Mouse (Mus musculus) thymus, postnatal 4 days (tissue): Measurements from ENCODE around the gene Mctp1.
"Not testable (repeated sequence)": the region's sequence is repeated elsewhere in the genome, so short reads cannot be mapped to it uniquely, and the experiment has no call there.

Experiments
- DNase-seq: peaks from one replicate; pipeline ENCODE4 v3.0.0; 2021

Gene Mctp1

DNA sequence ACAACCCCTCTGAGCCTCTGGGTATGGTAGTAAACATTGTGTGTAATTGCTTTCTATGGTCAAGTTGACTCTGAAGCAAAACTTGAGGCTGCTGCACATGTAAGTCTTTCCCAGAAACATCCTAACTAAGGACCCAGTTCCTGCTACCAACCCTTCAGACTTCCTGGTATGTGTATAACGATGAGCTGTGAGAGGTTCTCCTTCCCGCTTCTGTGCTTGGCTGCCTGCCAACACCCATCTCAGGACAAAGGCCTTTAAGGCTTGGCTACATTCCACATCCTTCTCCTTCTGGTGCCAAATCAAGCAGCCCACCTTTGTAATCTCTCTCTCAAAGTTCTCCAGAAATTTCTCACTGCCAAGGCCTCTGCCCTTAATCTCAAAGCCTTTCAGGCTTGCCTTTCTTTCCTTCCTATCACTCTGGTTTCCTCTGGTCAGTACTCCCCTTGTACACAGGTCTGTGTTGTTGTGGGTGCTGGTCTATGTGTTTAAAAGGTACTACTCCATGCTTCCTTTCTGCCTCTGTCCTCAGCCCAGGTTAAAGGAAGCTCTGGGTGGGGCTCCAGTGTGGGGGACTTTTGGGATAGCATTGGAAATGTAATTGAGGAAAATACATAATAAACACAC lies 99.9 kb downstream of the Mctp1 start:
- no peak for DNase-seq

DNA sequence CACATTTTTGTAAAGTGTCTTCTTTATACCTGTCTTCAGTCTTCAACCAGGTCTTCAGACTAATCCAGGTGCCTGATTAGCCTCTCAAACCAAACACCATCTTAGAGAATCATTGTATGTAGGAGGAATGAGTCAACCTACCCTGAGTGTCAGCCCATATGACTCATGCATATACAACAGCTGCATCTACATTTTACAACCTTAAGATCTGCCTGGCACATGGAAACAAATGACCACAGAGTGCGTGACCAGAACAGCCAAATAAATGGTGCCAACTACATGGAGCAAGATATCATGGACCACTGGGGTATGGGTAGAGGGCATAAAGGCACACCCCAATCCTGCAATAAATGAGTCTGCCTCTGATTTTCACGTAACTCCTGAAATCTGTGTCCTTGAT lies 131.6 kb downstream of the Mctp1 start:
- no peak for DNase-seq

DNA sequence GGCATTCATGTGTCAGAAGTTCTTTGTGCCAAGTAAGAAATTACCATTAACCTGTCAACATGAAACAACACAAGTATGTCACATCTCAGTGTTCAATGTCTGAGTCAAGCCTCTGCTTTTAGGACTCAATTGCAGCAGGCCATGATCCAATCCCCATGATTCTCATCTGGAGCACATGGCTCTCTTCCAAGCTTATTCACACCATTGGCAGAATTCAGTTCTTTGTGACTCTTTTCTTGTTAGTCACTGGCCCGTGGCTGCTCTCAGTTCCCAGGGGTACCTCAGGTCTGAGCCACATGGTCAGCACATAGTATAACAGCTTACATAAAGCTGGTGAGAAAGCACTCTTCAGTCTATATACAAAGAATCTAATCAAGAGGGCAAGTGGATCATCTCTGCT lies 138.8 kb downstream of the Mctp1 start:
- no peak for DNase-seq

DNA sequence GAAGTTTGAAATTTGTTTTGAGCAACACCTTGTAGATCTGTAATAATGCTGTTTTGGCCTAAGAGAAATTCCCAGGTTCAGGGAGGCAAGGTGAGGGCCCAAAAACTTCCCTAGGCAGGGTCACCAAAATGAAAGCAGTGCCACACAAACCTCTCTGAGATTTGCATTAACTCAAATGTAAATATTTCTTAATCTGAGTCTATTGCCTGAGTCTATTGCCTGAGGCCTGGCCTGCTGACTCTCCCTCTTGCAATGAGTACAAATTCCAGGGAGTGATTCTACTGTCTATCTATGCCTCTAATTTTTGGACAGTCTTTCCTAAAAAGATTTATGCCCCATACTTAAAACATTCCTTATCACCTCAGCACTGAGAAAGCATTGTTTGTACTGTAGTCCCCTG lies 143.0 kb downstream of the Mctp1 start:
- no peak for DNase-seq

DNA sequence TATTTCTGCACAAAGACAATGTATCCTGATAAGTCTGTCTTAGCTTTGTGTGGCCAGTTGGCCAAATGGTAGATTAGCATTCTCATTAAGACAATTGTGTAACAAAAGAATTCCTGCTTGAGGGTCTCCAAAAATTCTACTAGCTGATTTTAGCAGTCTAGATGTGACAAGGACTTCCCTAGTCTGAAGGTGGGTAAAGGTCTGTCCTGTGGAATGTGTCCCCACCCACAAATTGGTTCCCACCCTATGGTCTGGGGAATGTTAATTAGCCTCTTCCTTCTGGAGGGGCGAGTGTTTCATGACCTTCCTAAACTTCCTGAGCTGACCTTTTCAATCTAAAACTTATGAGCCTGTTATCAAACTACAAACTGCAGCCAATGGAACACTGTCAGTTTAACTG lies 143.4 kb downstream of the Mctp1 start:
- no peak for DNase-seq

DNA sequence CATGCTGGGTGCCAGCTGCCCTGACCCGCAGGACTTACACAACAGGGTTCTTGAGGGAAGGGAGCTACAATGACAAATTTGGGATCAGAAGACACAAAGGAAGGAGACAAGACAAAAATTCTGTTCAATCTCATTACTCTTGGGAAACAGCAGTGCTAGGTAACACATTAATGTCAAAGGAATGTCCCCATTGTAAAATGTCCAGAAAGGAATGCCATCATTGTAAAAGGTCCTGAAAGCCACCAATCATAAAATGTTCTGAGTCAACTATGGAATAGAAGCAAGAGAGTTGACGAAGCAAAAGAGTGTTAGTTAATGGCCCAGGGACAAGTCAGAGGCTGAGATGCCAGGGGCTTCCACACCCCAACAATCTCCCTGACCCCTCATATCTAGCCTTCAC lies 145.6 kb downstream of the Mctp1 start:
- no peak for DNase-seq

DNA sequence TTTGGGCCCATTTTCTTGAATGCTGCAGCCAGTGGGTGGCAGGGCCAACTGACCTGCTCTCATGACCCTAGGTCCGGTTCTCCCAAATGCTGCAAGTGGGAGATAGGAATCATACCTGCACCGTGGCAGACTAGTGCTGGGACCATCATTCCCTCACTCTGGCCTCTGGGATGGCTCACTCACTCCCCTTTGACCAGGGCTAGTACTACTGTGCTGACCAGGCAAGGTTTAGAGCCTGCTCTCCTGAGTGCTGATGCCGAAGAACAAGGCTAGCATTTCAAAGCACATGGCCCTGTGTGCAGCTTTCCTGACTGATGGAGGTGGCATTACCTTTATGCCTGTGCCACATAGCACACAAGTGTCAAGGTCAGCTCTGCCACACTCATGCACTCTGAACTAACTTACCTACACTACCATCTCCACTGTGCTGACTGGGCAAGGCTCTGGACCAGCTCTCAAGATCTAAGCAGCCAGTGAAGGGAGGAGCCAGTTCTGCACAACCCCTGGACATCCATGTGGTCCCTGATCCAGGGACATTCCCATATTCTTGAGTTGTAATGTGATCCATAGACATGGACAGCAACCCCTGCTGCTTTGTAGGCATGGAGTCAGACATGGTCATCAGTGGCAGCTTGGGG lies 146.7 kb downstream of the Mctp1 start:
- no peak for DNase-seq

DNA sequence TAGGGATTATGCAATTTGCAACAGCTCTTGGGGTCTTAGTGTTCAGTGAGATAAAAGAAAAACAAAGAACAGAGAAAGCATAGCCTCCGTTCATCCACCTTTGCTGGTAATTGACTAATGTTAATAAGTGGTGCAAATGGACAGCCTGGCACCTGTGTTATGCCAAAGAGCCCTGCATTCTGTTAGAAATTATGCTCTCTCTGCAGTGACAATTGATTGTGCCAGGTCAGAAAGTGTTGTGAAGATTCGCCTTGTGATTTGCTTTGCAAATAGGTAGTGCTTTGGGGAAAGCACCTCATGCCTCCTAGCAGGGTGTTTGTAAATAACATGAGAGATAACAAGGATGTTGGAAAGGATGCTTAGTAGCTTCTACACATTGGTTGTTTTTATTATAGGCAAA lies 163.5 kb downstream of the Mctp1 start:
- no peak for DNase-seq

DNA sequence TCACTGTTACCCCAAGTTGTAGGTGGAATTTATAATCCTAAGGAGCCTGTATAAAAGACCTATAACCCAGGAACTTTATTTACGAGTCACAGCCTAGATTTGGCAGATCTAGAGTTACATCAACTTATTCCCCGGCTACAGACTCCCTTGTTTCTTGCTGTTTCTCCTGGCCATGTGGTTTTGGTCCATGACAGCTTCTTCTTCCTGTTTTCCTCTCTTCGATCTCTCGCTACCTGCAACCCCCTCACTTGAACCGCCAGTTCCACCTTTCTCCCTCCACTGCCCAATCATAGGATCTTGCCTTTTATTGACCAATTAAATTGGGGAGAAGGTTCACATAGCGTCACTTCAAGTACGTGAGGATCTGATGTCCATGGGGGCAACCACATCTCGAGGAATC lies 176.6 kb downstream of the Mctp1 start:
- no peak for DNase-seq

DNA sequence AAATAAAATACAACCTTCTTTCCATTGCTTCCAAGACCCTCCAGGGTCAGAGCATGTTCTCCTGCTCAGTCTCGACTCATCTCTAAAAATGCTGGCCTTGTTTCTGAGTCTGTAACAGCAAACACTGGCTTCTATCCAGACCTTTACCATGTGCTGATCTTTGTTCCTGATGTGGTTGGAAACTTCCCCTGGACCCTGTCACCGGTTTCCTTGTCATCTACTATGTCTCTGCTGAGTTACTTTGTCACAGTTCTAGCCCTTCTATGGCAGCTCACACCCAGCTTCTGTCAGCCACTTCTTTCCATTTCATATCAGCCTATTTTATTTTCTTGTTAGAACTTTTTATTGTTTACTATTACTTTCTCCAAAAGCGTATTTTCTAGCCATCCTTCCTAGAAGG lies 177.3 kb downstream of the Mctp1 start:
- no peak for DNase-seq

DNA sequence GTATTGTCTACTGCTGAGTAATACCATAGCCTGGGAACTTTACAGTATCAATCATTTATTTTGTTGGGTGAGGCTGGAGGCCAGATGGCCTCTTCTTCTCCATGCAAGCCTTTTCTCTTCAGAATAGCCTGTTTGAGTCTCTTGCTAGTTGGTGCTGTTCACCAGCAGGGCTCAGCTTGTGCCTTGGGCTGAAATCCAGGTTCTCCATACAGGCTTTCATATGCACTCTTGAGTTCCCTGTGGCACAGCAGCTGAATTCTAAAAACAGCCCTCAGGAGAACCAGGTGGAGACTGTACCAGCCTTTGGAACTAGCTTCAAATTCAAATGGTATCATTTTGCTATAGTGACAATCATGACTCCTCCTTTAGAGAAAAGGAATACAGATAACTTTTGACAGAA lies 179.7 kb downstream of the Mctp1 start:
- DNase-seq, result no peak

DNA sequence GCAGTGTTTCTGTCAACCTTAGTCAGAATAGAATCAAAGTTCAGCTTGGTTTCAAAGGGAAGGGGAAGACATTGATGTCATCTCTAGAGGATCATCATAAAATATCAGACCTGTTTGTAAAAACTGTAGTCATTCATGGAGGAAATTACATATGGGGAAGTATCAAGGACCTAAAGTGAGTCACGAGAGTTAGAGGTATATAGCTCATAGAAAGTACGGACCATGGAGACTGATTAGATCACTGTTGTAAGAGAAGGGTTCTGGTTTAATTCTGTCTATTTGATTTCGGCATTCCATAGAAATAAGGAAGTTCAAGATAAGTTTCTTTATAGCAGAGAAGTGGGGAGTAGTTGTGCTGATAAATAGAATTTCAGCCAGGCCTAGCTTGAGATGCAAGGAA lies 181.7 kb downstream of the Mctp1 start:
- no peak for DNase-seq

DNA sequence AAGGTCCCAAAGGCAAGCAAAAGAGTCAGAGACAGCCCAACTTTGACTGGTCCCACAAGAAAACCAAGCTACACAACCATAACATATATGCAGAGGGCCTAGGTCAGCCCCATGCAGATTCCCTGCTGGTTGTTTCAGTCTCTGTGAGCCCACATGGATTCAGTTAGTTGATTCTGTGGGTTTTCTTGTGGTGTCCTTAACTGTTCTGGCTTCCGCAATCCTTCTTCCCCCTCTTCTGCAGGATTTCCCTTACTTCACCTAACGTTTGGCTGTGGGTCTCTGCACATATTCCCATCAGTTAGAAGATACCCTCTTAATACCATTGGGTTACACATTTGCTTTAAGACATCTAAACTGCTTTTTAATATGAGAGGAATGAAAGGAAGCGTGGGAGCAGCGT lies 183.1 kb downstream of the Mctp1 start:
- no peak for DNase-seq

DNA sequence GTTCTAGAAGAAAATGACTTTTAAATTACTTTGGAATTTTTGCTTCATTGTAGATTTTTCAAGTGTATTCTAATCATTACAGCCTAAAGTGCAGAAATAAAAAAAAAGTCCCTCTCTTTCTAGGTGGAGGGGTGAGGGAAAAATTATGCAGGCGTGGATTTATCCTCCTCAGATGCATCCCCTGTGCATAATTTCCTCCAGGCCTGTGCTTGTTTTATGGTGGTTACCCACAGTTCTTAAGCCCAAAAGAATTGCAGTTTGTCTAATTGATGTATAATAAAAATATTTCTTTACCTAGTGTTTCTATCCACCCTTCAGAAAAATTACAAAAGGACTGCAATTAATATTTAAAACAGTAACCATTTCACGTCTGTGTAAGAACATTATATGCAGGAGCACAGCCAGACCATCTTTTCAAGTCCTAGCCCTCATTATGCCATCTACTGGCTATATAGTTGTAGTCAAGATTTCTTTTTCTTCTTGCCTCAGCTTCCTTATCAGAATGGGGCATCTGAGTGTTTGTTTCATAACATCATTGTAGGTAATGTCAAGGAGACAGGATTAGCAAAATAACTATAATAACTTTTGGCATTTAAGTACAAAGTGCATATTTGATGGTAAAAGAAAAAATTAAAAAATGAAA lies 184.4 kb downstream of the Mctp1 start:
- no peak for DNase-seq

DNA sequence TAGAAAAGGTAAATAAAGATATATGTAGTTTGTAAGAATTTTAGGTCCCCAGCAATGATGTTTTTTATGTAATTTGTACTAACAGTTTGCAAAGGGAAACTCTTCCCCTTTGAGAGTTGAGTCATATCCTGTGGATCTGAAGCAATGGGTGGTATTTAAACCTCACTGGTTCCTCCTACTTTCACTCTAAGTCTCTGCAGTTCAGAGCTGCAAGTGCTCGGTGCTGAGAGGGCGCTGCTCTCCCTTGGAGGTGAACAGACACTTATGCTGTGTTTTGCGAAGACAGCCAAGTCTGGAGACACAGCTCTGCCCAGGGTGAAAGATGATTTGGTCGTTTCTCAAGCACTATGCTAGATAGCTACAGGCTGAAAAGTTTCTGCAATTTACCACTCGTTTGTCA lies 195.1 kb downstream of the Mctp1 start:
- peak; percentile 30 for DNase-seq

DNA sequence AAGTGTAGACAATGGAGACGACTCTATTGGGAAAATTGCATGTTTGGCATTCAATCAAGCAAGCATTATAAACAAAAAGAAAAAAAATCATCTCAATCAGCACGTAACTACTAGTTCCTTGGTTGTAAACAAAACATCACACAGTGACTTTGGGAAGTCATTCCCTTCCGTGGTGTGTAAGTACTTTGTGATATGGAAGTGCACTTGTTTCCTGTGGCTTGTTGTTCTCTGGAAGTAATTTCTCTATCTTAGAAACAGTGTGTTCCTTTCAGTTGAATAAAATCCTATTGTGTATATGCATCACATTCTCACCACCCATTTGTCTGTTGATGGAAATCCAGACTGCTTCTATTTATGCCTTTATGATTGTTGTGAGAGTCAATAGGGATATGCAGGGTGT lies 201.1 kb downstream of the Mctp1 start:
- DNase-seq, result no peak

DNA sequence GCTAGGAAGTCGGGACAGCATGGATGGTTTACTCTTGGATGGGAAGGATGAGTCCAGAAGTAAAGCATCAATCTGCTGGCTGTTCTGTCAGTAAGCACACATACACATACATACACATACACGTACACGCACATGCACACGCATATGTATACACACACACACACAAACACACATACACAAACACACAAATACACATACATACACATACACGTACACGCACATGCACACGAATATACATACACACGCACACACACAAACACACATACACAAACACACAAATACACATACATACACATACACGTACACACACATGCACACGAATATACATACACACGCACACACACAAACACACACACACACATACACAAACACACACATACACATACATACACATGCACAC lies 206.4 kb downstream of the Mctp1 start:
- not testable (repeated sequence) for DNase-seq

DNA sequence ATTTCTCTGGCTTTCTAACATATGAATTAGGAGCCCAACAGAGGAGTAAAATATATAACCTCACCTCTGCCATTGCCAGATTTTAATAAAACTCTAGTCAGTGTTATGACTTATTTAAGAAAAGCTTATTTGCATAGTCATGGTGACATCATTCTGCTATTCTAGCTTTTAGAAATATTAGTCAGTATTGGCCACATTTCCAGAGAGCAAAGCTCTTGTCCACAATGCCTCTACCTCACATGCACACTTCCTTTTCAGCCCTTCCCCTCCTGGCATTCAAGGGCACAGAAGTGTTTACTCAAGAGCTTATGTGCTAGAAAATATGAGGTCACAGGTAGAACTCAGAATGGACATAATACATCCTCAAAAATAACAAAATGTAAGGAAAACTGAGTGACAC lies 206.9 kb downstream of the Mctp1 start:
- DNase-seq, result no peak

DNA sequence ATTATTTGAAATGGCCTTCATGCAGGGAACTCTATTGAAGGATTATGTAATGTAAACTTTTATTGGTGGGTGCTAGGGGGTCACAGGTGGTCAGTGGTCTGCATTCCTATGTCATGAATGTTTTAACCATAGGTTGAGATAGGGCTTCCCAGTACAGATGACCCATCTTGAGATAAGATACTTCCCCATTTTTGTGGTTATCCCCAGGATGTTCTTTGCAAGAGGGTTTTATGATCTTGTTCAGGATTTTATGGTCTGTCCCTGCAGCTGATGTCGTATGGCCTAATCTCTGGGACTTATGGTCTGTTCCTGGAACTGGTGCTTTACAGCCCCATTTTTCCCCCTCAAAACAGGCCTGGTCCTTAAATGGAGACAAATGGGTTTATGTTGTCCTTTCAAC lies 207.4 kb downstream of the Mctp1 start:
- no peak for DNase-seq

DNA sequence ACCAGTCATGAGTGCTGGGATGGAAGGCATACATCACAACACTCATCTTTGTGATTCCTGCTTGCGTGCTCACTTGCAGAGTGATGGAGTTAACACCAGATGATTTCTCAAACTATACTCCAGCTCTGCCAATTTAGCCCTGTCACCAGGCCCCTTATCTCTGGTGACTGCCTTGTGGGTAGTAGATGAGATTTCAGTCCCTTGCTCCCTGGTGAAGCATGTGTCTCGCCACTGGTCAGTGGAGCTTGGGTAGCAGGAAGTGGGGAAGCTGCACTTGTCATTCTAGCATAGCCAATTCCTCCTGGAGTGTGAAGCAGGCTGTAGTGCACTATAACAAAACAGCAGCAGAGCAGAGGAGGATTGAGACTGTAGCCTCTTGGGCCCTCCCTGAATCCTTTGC lies 208.6 kb downstream of the Mctp1 start:
- DNase-seq, result no peak

DNA sequence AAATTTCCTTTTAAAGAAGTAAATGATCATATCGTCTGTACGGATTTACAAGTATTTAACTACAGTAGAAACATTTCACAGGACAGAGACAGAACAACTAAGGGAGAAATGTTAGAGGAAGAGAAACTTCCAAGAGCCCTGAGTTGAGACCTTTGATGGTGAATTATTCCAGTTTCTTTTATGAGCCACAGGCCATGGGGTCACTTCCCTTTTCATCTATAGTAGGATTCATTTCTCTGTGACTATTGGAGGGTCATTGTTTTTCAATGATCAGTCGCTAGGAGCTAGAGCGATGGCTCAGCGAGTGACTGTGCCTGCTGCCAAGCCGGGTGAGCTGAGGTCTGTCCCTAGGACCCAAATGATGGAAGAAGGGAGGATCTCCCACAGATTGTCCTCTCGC lies 212.7 kb downstream of the Mctp1 start:
- DNase-seq, result no peak

DNA sequence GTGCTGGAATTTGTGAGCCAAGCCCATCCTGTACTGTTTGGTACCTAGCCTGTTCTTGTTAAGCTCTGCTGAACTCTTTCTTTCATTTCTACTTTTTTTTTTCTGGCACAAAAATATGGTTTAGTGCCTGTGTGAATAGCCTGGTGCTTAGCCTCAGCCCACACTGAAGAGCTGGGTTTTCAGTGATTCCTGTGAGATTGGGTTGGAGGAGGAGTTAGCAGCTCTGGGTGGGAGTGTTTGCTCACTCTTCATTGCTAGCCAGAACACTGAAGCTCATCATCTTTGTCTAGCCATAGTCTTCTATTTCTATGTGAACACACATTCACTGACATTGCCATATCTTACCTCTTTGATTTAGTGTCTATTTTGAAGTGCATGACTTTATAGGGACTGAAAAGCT lies 225.1 kb downstream of the Mctp1 start:
- no peak for DNase-seq

DNA sequence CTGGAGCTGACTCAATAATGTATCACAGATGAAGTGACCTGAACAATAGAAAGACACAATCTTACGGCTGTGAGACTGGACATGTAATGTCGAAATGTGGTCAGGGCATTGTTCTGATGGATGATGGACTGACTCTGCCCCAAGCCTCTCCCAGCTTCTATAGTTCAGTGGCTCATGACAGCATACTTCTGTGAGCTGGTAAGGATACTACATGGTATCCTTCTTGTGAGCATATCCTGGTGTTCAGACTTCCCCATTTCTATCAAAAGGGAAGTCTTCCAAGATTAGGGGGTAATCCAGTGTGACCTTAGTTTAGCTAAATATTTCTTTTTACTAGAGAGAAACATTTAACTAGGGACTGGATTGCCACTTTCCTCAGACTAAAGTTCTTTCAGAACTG lies 227.2 kb downstream of the Mctp1 start:
- DNase-seq, result no peak

DNA sequence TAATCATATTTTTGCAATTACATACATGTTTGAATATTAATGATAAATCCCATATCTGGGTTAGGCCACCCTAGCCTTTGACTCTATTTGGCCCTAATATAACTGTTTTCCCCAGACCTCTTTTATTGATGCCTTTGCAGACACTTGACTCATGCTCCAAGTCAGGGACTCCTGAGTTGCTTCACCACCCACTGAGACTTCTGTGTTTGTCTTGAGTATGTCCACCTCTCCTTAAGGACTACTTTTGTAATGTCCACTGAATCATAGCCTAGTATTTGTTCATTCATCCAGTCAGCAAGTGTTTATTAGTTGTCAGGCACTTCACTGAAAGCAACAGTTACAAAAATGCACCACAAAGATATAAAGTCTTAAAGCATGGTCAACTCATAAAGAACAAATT lies 235.8 kb downstream of the Mctp1 start:
- no peak for DNase-seq

DNA sequence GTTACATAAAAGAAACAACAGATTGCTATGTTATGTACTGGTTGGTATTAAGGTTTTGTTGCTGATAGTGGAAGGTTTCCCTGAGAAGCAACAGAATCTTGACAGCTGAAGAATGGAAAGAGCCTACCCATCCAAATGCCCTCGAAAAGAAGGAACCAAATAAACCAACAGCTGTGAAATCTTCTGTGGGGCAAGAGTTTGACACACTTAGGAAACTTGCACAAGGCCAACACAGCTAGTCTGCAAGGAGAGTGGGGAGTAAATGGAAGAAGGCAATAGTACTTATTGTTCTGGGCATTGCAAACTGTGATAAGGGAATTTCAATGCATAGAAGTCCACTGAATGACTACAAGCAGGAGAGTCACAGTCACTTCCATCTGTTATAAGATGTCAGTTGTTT lies 236.2 kb downstream of the Mctp1 start:
- no peak for DNase-seq
